Mouse (Mus musculus) intestine, embryonic 16.5 days (tissue): Measurements from ENCODE around the gene Mknk2. TPM values are rescaled to one million over a fixed set of nuclear protein-coding genes. Genes with fewer than 3 reads are reported as not detected.
A peak's percentile ranks its signal among the peaks of the same experiment; 100 is the strongest.

Experiments used
- ATAC-seq: fragments of 200-750 bp; cut with Nextera tagmentation; 2 replicates; pipeline ENCODE4 v1.8.0; 2017; ENCODE audit warnings: moderate TSS enrichment, moderate library complexity
- H3K27ac ChIP-seq: fragments of 300-500 bp; sonication (generic); 2 replicates; pipeline ENCODE4 v1.5.1; 2014; ENCODE audit warnings: mild to moderate bottlenecking, low read length
- H3K27me3 ChIP-seq: fragments of 300-500 bp; sonication (generic); replicated peaks from 2 replicates; pipeline ENCODE4 v1.6.1; 2014; ENCODE audit warnings: low read length, control low read depth, mixed read lengths; ENCODE audit not compliant: control insufficient read depth, insufficient read depth
- H3K36me3 ChIP-seq: fragments of 300-500 bp; sonication (generic); 2 replicates; pipeline ENCODE4 v1.6.1; 2014; ENCODE audit warnings: low read length, control low read depth; ENCODE audit not compliant: control insufficient read depth, insufficient read depth
- H3K4me1 ChIP-seq: fragments of 300-500 bp; sonication (generic); 2 replicates; pipeline ENCODE4 v1.6.1; 2014; ENCODE audit warnings: low read length, control low read depth, mixed read lengths; ENCODE audit not compliant: control insufficient read depth, insufficient read depth
- H3K4me2 ChIP-seq: fragments of 300-500 bp; sonication (generic); 2 replicates; pipeline ENCODE4 v1.6.1; 2014; ENCODE audit warnings: low read depth, low read length, control low read depth
- H3K4me3 ChIP-seq: fragments of 300-500 bp; sonication (generic); 2 replicates; pipeline ENCODE4 v1.5.1; 2014; ENCODE audit warnings: mild to moderate bottlenecking, low read length
- H3K9ac ChIP-seq: fragments of 300-500 bp; sonication (generic); 2 replicates; pipeline ENCODE4 v1.6.1; 2014; ENCODE audit warnings: low read depth, low read length
- H3K9me3 ChIP-seq: fragments of 300-500 bp; sonication (generic); 2 replicates; pipeline ENCODE4 v1.6.1; 2016; ENCODE audit warnings: low read length, control low read depth; ENCODE audit not compliant: control insufficient read depth
- WGBS: fragments of 180-500 bp; shearing (Covaris S2); extraction: QIAGEN DNeasy Blood & Tissue Kit; methylation state at CpG from one replicate; pipeline ENCODE4 v1.1.7; 2014; 5-methylcytosine and 5-hydroxymethylcytosine counted together
- polyA plus RNA-seq: library from polyadenylated mRNA; unstranded; fragments of >200 nt; fragmentation: Nextera tagmentation; extraction: Ambion mirVana; gene quantifications from 2 replicates; pipeline ENCODE4 v1.2.1, GENCODE M21; 2015

Mknk2 gene
- polyA plus RNA-seq, 1 experiment from 2014 or later: 18.3 TPM

- Histone ChIP-seq H3K9me3 (no peaks in the 10 kb centered on the region), H3K27me3 (no peaks in the 10 kb centered on the region), H3K27ac (no peak overlapping the region), H3K36me3 (0 out of 2 replicates have a peak, but pooled peaks cover 2% of the 10 kb centered on the region), H3K9ac (no peak overlapping the region), H3K4me1 (peaks cover 8% of the 10 kb centered on the region; the same call in 1 of the 2 replicates), H3K4me3 (no peak overlapping the region), H3K4me2 (no peak overlapping the region)
- no peak for ATAC-seq
- WGBS: 91% methylated on average over 13 of the region's 13 CpGs
These were observed 16.4 kb upstream of the Mknk2 start for GRCm38 (mm10) chr10:80694159-80694938.

GRCm38 (mm10) chr10:80693401-80694045, 15.6 kb upstream of the Mknk2 start:
- no peaks in the 10 kb centered on the region for H3K9me3 ChIP-seq
- H3K4me2 ChIP-seq: no peak overlapping the region
- 0 out of 2 replicates have a peak, but pooled peaks cover 2% of the 10 kb centered on the region for H3K36me3 ChIP-seq
- H3K27ac ChIP-seq: no peak overlapping the region
- no peak for ATAC-seq
- no peaks in the 10 kb centered on the region for H3K27me3 ChIP-seq
- no peak overlapping the region for H3K9ac ChIP-seq
- H3K4me3 ChIP-seq: no peak overlapping the region
- 94% methylated on average over 12 of the region's 12 CpGs for WGBS
- peaks cover 8% of the 10 kb centered on the region; the same call in 1 of the 2 replicates for H3K4me1 ChIP-seq

- Histone ChIP-seq H3K9me3 (no peaks in the 10 kb centered on the region), H3K4me3 (no peak overlapping the region), H3K4me2 (no peak overlapping the region), H3K36me3 (0 out of 2 replicates have a peak, but pooled peaks cover 2% of the 10 kb centered on the region), H3K27ac (no peak overlapping the region), H3K27me3 (no peaks in the 10 kb centered on the region), H3K9ac (peak overlapping the region; percentile 14; the same call in 1 of the 2 replicates), H3K4me1 (peaks cover 8% of the 10 kb centered on the region; the same call in 1 of the 2 replicates)
- ATAC-seq: no peak
- 78% methylated on average over 14 of the region's 14 CpGs for WGBS
These were observed 14.6 kb upstream of the Mknk2 start for GRCm38 (mm10) chr10:80692249-80693165.

GRCm38 (mm10) chr10:80687850-80688249, 9.9 kb upstream of the Mknk2 start:
- Histone ChIP-seq H3K27ac (no peak overlapping the region), H3K9me3 (no peaks in the 10 kb centered on the region), H3K9ac (no peak overlapping the region), H3K4me2 (no peak overlapping the region), H3K4me1 (0 out of 2 replicates have a peak, but pooled peaks cover 2% of the 10 kb centered on the region), H3K36me3 (peaks cover 2% of the 10 kb centered on the region; the same call in 1 of the 2 replicates), H3K4me3 (no peak overlapping the region), H3K27me3 (no peaks in the 10 kb centered on the region)
- peak; percentile 77 for ATAC-seq
- WGBS: 37% methylated on average over 5 of the region's 5 CpGs

GRCm38 (mm10) chr10:80686617-80687016, 8.7 kb upstream of the Mknk2 start:
- 96% methylated on average over 3 of the region's 3 CpGs for WGBS
- Histone ChIP-seq H3K4me2 (no peak overlapping the region), H3K27me3 (no peaks in the 10 kb centered on the region), H3K9me3 (no peaks in the 10 kb centered on the region), H3K4me3 (no peak overlapping the region), H3K4me1 (0 out of 2 replicates have a peak, but pooled peaks cover 2% of the 10 kb centered on the region), H3K36me3 (peaks cover 2% of the 10 kb centered on the region; the same call in 1 of the 2 replicates), H3K9ac (no peak overlapping the region), H3K27ac (no peak overlapping the region)
- ATAC-seq: no peak

- no peak overlapping the region for H3K4me2 ChIP-seq
- H3K9ac ChIP-seq: no peak overlapping the region
- ATAC-seq: no peak
- 0 out of 2 replicates have a peak, but pooled peaks cover 2% of the 10 kb centered on the region for H3K4me1 ChIP-seq
- H3K36me3 ChIP-seq: peaks cover 1% of the 10 kb centered on the region; the same call in 1 of the 2 replicates
- H3K27me3 ChIP-seq: no peaks in the 10 kb centered on the region
- H3K27ac ChIP-seq: no peak overlapping the region
- 82% methylated on average over 4 of the region's 4 CpGs for WGBS
- no peaks in the 10 kb centered on the region for H3K9me3 ChIP-seq
- no peak overlapping the region for H3K4me3 ChIP-seq
These were observed 7.1 kb upstream of the Mknk2 start for GRCm38 (mm10) chr10:80684984-80685383.

GRCm38 (mm10) chr10:80684214-80684613, 6.3 kb upstream of the Mknk2 start:
- ATAC-seq: peak; percentile 60
- H3K4me1 ChIP-seq: peaks cover 4% of the 10 kb centered on the region

GRCm38 (mm10) chr10:80683647-80684046, 5.7 kb upstream of the Mknk2 start:
- no peak overlapping the region for H3K4me2 ChIP-seq
- H3K9ac ChIP-seq: no peak overlapping the region
- no peak overlapping the region for H3K27ac ChIP-seq
- no peak for ATAC-seq
- no peaks in the 10 kb centered on the region for H3K27me3 ChIP-seq
- 87% methylated on average over 1 of the region's 1 CpGs for WGBS
- no peak overlapping the region for H3K4me3 ChIP-seq
- peaks cover 9% of the 10 kb centered on the region for H3K4me1 ChIP-seq
- no peaks in the 10 kb centered on the region for H3K9me3 ChIP-seq
- no peaks in the 10 kb centered on the region; the same call in 1 of the 2 replicates for H3K36me3 ChIP-seq

More at GRCm38 (mm10) chr10:80684214-80684613, 6.3 kb upstream of the Mknk2 start:
- Histone ChIP-seq H3K36me3 (no peaks in the 10 kb centered on the region; the same call in 1 of the 2 replicates), H3K27me3 (no peaks in the 10 kb centered on the region), H3K4me3 (no peak overlapping the region), H3K4me2 (no peak overlapping the region), H3K27ac (no peak overlapping the region), H3K9me3 (no peaks in the 10 kb centered on the region), H3K9ac (no peak overlapping the region)
- 62% methylated on average over 6 of the region's 6 CpGs for WGBS
